Mouse (Mus musculus) forebrain, postnatal 0 days (tissue): ENCODE results near the gene Ak4. TPM values are rescaled to one million over a fixed set of nuclear protein-coding genes. Genes with fewer than 3 reads are reported as not detected.

Experiments used
- ATAC-seq: fragments of 200-750 bp; cut with Nextera tagmentation; 2 replicates; pipeline ENCODE4 v1.8.0; 2017; ENCODE audit warnings: mild to moderate bottlenecking, moderate library complexity
- DNase-seq: peaks from one replicate; pipeline ENCODE4 v3.0.0-alpha.2; 2015
- H3K27ac ChIP-seq: fragments of 300-500 bp; sonication (generic); 2 replicates; pipeline ENCODE4 v1.5.1; 2014; ENCODE audit warnings: low read depth, mild to moderate bottlenecking, antibody characterized with exemption, low read length, moderate library complexity, mixed read lengths
- H3K27me3 ChIP-seq: fragments of 300-500 bp; sonication (generic); 2 replicates; pipeline ENCODE4 v1.6.1; 2014; ENCODE audit warnings: mild to moderate bottlenecking, low read length, mixed read lengths; ENCODE audit not compliant: insufficient read depth
- H3K36me3 ChIP-seq: fragments of 300-500 bp; sonication (generic); 2 replicates; pipeline ENCODE4 v1.6.1; 2014; ENCODE audit warnings: mild to moderate bottlenecking, moderate library complexity; ENCODE audit not compliant: insufficient read depth
- H3K4me1 ChIP-seq: fragments of 300-500 bp; sonication (generic); 2 replicates; pipeline ENCODE4 v1.6.1; 2014; ENCODE audit warnings: antibody characterized with exemption; ENCODE audit not compliant: insufficient read depth
- H3K4me2 ChIP-seq: fragments of 300-500 bp; sonication (generic); 2 replicates; pipeline ENCODE4 v1.6.1; 2014; ENCODE audit warnings: low read depth, mild to moderate bottlenecking, moderate library complexity
- H3K4me3 ChIP-seq: fragments of 300-500 bp; sonication (generic); 2 replicates; pipeline ENCODE4 v1.5.1; 2014; ENCODE audit warnings: low read depth, low read length, mixed read lengths
- H3K9ac ChIP-seq: fragments of 300-500 bp; sonication (generic); 2 replicates; pipeline ENCODE4 v1.6.1; 2014; ENCODE audit warnings: mild to moderate bottlenecking
- H3K9me3 ChIP-seq: fragments of 300-500 bp; sonication (generic); 2 replicates; pipeline ENCODE4 v1.6.1; 2016; ENCODE audit warnings: low read length
- CTCF ChIP-seq: sonication (generic); IDR thresholded peaks from 2 replicates; pipeline ENCODE4 v1.5.1; 2016; ENCODE audit warnings: antibody characterized with exemption, control low read depth, low read depth
- WGBS: fragments of 180-500 bp; shearing (Covaris S2); extraction: QIAGEN DNeasy Blood & Tissue Kit; methylation state at CpG from one replicate; pipeline ENCODE4 v1.1.7; 2014; 5-methylcytosine and 5-hydroxymethylcytosine counted together
- polyA plus RNA-seq: library from polyadenylated mRNA; unstranded; fragments of >200 nt; fragmentation: Nextera tagmentation; extraction: Ambion mirVana; gene quantifications from 2 replicates; pipeline ENCODE4 v1.2.1, GENCODE M21; 2015
- total RNA-seq: library from RNA; depleted of rRNA; stranded (reverse); fragments of >200 nt; gene quantifications from 2 replicates; pipeline ENCODE4 v1.2.3, GENCODE M21; 2014

The Ak4 gene
- total and polyA plus RNA-seq, 2 experiments from 2014 or later: 6.0 to 10.2 TPM

DNA sequence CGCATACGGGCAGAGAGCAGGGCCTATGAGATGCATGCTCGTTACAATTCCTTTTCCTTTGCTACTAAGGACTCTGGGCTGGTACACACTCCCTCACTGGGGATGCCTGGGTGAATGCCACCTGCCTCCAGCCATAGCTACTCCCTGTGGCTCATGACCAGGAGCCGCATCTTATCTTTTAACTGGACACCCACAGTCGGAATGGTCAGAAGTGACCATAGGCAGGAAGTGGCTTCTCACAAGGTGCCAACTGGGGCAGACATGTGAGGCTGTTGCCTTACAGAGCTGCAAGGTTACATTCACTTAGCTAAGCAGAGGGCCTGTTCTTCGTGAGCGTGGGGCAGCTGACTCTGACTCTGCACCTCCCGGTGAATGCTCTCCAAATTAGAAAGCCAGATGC, 38.1 kb downstream of the Ak4 start:
- H3K27ac ChIP-seq: no peak overlapping the region
- 88% methylated on average over 8 of the region's 8 CpGs for WGBS
- H3K9me3 ChIP-seq: no peaks in the 10 kb centered on the region
- no peak for TF ChIP-seq CTCF
- ATAC-seq (no peak), DNase-seq (no peak)
- no peak overlapping the region for H3K9ac ChIP-seq
- no peaks in the 10 kb centered on the region for H3K4me1 ChIP-seq
- no peaks in the 10 kb centered on the region for H3K27me3 ChIP-seq
- no peak overlapping the region for H3K4me2 ChIP-seq
- H3K4me3 ChIP-seq: no peak overlapping the region
- 0 out of 2 replicates have a peak, but pooled peaks cover 3% of the 10 kb centered on the region for H3K36me3 ChIP-seq

DNA sequence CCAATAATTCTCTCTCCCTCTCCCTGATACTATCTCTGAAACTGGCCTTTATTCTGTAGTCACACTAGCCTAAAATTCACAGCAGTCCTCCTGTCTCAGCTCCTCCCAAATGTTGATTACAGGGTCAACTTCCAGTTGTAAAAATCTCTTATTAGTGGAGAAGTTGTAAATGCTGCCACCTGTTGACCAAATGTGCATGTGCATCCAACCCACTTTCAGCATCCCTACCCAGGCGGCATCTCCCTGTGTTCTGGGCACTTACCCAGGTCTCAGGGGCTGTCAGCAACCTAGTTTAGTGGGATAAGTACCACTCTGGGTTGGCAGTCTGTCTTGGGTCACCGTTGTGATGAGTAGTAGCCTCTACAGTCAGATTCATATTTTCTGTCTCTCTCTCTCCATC, 39.3 kb downstream of the Ak4 start:
- DNase-seq (peak; percentile 75), ATAC-seq (peak; percentile 45; the same call in 1 of the 2 replicates)
- H3K36me3 ChIP-seq: 0 out of 2 replicates have a peak, but pooled peaks cover 3% of the 10 kb centered on the region
- H3K27ac ChIP-seq: no peak overlapping the region
- no peak overlapping the region for H3K4me2 ChIP-seq
- peak; percentile 70 for TF ChIP-seq CTCF
- 32% methylated on average over 2 of the region's 2 CpGs for WGBS
- no peak overlapping the region for H3K9ac ChIP-seq
- H3K4me1 ChIP-seq: no peaks in the 10 kb centered on the region
- H3K4me3 ChIP-seq: no peak overlapping the region
- H3K27me3 ChIP-seq: no peaks in the 10 kb centered on the region
- H3K9me3 ChIP-seq: no peaks in the 10 kb centered on the region

DNA sequence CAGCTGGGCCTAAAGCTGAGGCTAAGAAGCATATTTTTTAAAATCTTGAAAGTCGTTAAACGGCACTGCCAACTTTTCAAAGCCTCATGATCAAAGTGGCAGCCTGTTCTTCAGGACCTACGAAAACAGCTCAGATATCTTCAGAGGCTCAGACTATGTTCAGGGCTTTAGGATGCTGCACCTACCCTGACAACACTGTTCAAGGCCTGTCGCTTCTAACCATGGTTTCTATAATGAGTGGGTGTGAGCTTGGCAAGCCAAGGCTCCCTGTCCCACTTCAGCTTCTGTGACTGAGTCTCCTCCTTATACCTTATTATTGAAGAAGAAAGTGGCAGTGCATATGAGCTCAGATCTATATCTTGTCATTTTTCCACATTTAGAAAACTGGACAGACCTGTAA, 40.3 kb downstream of the Ak4 start:
- no peak for TF ChIP-seq CTCF
- Histone ChIP-seq H3K9ac (no peak overlapping the region), H3K4me1 (no peaks in the 10 kb centered on the region), H3K9me3 (no peaks in the 10 kb centered on the region), H3K4me2 (no peak overlapping the region), H3K4me3 (no peak overlapping the region), H3K36me3 (0 out of 2 replicates have a peak, but pooled peaks cover 3% of the 10 kb centered on the region), H3K27ac (no peak overlapping the region), H3K27me3 (no peaks in the 10 kb centered on the region)
- 82% methylated on average over 4 of the region's 4 CpGs for WGBS
- DNase-seq (no peak), ATAC-seq (no peak)

DNA sequence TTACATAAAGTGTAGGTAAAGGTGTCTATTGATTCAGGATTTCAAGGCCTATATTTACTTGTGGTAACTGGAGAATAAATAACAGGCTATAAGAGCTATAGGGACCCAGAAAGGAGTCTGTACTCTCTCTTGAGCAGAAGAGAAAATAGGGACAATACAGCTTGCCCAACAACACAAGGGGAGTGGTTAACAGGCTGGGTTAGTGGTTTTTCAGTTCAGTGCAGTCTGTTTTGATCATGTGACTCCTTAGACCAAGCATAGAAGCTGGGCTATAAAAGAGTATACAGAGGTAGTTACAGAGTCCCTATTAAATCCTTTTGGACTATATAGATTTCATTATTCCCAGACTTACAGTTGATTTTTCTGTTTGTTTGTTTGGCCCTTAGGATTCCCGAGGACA, 41.0 kb downstream of the Ak4 start:
- Histone ChIP-seq H3K4me3 (no peak overlapping the region), H3K36me3 (0 out of 2 replicates have a peak, but pooled peaks cover 3% of the 10 kb centered on the region), H3K9ac (no peak overlapping the region), H3K27me3 (no peaks in the 10 kb centered on the region), H3K27ac (no peak overlapping the region), H3K9me3 (no peaks in the 10 kb centered on the region), H3K4me1 (no peaks in the 10 kb centered on the region), H3K4me2 (no peak overlapping the region)
- DNase-seq (no peak), ATAC-seq (no peak)
- no peak for TF ChIP-seq CTCF
- 77% methylated on average over 1 of the region's 1 CpGs for WGBS

DNA sequence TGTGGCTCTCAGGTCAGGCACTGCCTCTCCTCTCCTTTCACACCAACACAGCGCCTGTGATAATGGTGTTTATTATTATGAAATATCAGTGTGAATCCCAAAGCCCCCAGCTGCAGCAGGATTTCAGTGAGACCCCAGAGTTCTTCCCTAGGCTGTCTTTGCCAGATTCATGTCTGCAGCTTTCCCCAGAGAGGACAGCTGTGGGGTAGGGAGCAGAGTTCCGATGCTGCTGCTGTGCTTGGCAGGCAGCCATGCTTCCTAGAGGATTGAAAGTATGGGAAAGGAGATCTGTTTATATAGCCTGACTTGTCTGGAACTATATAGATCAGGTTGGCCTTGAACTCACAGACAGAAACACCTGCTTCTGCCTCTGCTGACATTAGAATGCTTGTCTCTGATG, 43.0 kb downstream of the Ak4 start:
- Histone ChIP-seq H3K9ac (no peak overlapping the region), H3K4me1 (no peaks in the 10 kb centered on the region), H3K27me3 (no peaks in the 10 kb centered on the region), H3K27ac (no peak overlapping the region), H3K36me3 (0 out of 2 replicates have a peak, but pooled peaks cover 3% of the 10 kb centered on the region), H3K4me3 (no peak overlapping the region), H3K4me2 (no peak overlapping the region), H3K9me3 (no peaks in the 10 kb centered on the region)
- no peak for DNase-seq
- no peak for ATAC-seq
- 71% methylated on average over 2 of the region's 2 CpGs for WGBS
- no peak for TF ChIP-seq CTCF

DNA sequence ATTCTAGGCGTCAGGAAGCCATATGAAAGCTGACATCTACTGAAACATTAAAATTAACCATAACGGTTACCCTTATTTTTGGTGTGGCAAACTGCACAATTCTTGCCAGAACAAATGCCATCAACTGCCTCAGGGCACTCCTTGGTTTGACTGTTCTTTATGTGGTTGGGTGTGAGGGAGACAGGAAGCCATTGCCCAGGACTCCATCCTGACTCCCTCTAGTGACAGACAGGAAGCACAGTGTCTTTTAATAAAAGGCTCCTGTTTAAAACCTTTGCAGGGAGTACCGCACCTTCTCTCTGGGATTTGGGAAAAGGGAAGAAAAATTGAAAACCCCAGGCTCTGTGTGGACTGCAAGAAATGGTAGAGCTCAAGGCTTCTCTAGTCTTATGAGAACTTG, 47.2 kb downstream of the Ak4 start:
- 85% methylated on average over 3 of the region's 3 CpGs for WGBS
- H3K9ac ChIP-seq: no peak overlapping the region
- 0 out of 2 replicates have a peak, but pooled peaks cover 3% of the 10 kb centered on the region for H3K36me3 ChIP-seq
- no peaks in the 10 kb centered on the region for H3K27me3 ChIP-seq
- no peak overlapping the region for H3K4me2 ChIP-seq
- no peak overlapping the region for H3K27ac ChIP-seq
- no peaks in the 10 kb centered on the region for H3K9me3 ChIP-seq
- no peaks in the 10 kb centered on the region for H3K4me1 ChIP-seq
- no peak overlapping the region for H3K4me3 ChIP-seq
- TF ChIP-seq CTCF: no peak
- DNase-seq (no peak), ATAC-seq (no peak)

DNA sequence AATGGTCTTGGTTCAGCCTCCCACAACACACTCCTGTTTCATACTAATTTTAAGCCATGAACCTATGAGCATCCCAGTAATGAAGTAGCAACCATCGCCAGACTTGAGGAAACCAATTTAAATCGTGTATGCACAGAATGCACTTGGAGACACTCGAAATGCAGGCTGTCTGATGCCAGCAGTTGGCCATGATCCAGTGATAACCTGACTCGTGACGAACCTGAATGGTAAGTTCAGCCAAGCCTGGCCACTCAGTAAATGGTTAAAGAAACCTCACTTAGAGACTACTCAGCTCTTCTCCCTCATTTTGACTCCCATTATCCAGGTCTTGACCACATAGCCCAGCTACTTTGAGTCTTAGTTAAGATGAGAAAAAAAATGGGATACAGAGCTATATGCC, 50.2 kb downstream of the Ak4 start:
- Histone ChIP-seq H3K4me2 (no peak overlapping the region), H3K36me3 (no peaks in the 10 kb centered on the region), H3K9me3 (no peaks in the 10 kb centered on the region), H3K27ac (no peak overlapping the region), H3K27me3 (no peaks in the 10 kb centered on the region), H3K4me3 (no peak overlapping the region), H3K4me1 (no peaks in the 10 kb centered on the region), H3K9ac (no peak overlapping the region)
- ATAC-seq (no peak), DNase-seq (no peak)
- TF ChIP-seq CTCF: no peak
- whole genome bisulfite sequencing: 62% methylated on average over 5 of the region's 5 CpGs

DNA sequence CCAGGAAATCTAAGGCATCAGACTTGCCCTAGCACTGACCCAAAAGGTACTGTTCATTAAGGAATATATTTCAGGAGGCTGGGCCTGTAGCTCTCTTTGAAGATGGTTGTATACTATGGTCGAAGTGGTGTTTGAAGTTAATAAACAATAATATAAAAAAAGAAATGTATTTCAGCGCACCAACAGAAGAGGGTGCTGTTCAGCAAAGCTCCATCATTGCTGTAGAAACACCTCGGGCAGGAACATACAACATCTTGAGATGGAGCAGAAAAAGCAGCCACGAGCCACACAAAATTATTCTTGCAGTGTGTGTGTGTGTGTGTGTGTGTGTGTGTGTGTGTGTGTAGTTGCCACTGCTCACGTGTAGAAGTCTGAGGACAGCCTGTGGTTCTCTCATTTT, 51.5 kb downstream of the Ak4 start:
- Histone ChIP-seq H3K36me3 (no peaks in the 10 kb centered on the region), H3K4me3 (no peak overlapping the region), H3K9me3 (no peaks in the 10 kb centered on the region), H3K4me2 (no peak overlapping the region), H3K9ac (no peak overlapping the region), H3K27me3 (no peaks in the 10 kb centered on the region), H3K4me1 (no peaks in the 10 kb centered on the region), H3K27ac (no peak overlapping the region)
- DNase-seq: no peak
- 55% methylated on average over 5 of the region's 5 CpGs for WGBS
- no peak for ATAC-seq
- peak; percentile 44; the same call in 1 of the 2 replicates for TF ChIP-seq CTCF
